Mouse (Mus musculus): ENCODE results near the gene Gpr150. TPM values are rescaled to one million over a fixed set of nuclear protein-coding genes. Genes with fewer than 3 reads are reported as not detected.

Gene Gpr150
- total RNA-seq, 1 experiment from 2014 or later, result not detected

Other genes starting within 250 kb of the Gpr150 start
- gene Glrx, start 217.1 kb downstream of the Gpr150 start, total RNA-seq (2021), result 27.9 and 28.8 TPM in 2 replicates
- gene Rhobtb3, start 113.1 kb downstream of the Gpr150 start, total RNA-seq (2021), result 10.6 and 11.7 TPM in 2 replicates
- not detected in 2 replicates for gene Spata9, start 89.8 kb downstream of the Gpr150 start, total RNA-seq (2021)
- gene Rfesd, start 38.3 kb downstream of the Gpr150 start, total RNA-seq (2021), result 17.3 and 19.1 TPM in 2 replicates
- 6.7 and 7.7 TPM in 2 replicates for gene Arsk, start 41.7 kb upstream of the Gpr150 start, total RNA-seq (2021)
- gene Ttc37, start 41.7 kb upstream of the Gpr150 start, total RNA-seq (2021), result 24.6 and 27.6 TPM in 2 replicates
- gene Fam81b, start 248.1 kb upstream of the Gpr150 start, total RNA-seq (2021), result not detected in 2 replicates